Mouse (Mus musculus) stomach, embryonic 14.5 days (tissue): Measurements from ENCODE around the gene Tssk2. TPM values are rescaled to one million over a fixed set of nuclear protein-coding genes. Genes with fewer than 3 reads are reported as not detected.

Experiments used
- ATAC-seq: fragments of 200-750 bp; cut with Nextera tagmentation; 2 replicates; pipeline ENCODE4 v1.8.0; 2017; ENCODE audit warnings: low read depth, moderate TSS enrichment; ENCODE audit not compliant: insufficient number of reproducible peaks, insufficient read depth, low FRiP score
- H3K27ac ChIP-seq: fragments of 300-500 bp; sonication (generic); 2 replicates; pipeline ENCODE4 v1.5.1; 2014; ENCODE audit warnings: mild to moderate bottlenecking, low read length, moderate library complexity, mixed read lengths
- H3K27me3 ChIP-seq: fragments of 300-500 bp; sonication (generic); 2 replicates; pipeline ENCODE4 v1.6.1; 2014; ENCODE audit warnings: low read length, control low read depth, mixed read lengths; ENCODE audit not compliant: control insufficient read depth, insufficient read depth
- H3K36me3 ChIP-seq: fragments of 300-500 bp; sonication (generic); 2 replicates; pipeline ENCODE4 v1.6.1; 2014; ENCODE audit warnings: mild to moderate bottlenecking, control low read depth, low read length, moderate library complexity, mixed read lengths; ENCODE audit not compliant: control insufficient read depth, insufficient read depth
- H3K4me1 ChIP-seq: fragments of 300-500 bp; sonication (generic); 2 replicates; pipeline ENCODE4 v1.6.1; 2014; ENCODE audit warnings: low read length, control low read depth, mixed read lengths; ENCODE audit not compliant: control insufficient read depth, insufficient read depth
- H3K4me2 ChIP-seq: fragments of 300-500 bp; sonication (generic); replicated peaks from 2 replicates; pipeline ENCODE4 v1.6.1; 2014; ENCODE audit warnings: low read depth, low read length, control low read depth
- H3K4me3 ChIP-seq: fragments of 300-500 bp; sonication (generic); 2 replicates; pipeline ENCODE4 v1.5.1; 2014; ENCODE audit warnings: low read depth, low read length, control low read depth
- H3K9ac ChIP-seq: fragments of 300-500 bp; sonication (generic); replicated peaks from 2 replicates; pipeline ENCODE4 v1.6.1; 2014; ENCODE audit warnings: low read depth, mild to moderate bottlenecking, control low read depth, low read length, moderate library complexity, mixed read lengths
- H3K9me3 ChIP-seq: fragments of 300-500 bp; sonication (generic); 2 replicates; pipeline ENCODE4 v1.6.1; 2016; ENCODE audit warnings: low read depth, low read length, control low read depth; ENCODE audit not compliant: control insufficient read depth
- WGBS: fragments of 180-500 bp; shearing (Covaris S2); extraction: QIAGEN DNeasy Blood & Tissue Kit; methylation state at CpG from one replicate; pipeline ENCODE4 v1.1.7; 2014; 5-methylcytosine and 5-hydroxymethylcytosine counted together
- polyA plus RNA-seq: library from polyadenylated mRNA; unstranded; fragments of >200 nt; fragmentation: Nextera tagmentation; extraction: Ambion mirVana; gene quantifications from 2 replicates; pipeline ENCODE4 v1.2.1, GENCODE M21; 2014

The Tssk2 gene
- polyA plus RNA-seq, 1 experiment from 2014 or later, result not detected

DNA sequence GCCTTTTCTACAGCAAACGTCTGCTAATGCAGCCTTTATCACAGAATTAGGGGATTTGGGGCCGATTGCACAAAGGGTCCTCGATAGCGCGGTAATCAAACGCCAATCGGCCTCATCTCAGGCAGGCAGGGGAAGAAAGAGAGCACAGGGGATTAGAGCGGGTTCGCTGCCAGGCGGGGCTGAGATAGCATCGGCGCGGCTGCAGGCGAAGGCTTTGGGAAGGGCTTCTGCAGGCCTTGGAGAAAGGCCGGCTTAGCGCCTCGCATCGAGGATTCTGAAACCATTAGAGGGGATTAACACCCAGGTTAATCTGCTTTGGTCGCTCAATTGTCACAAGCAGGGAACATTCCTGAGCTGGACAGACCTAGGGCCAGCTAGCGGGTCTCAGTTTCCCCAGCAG is 22.1 kb downstream of the Tssk2 start:
- Histone ChIP-seq H3K36me3 (peaks cover 7% of the 10 kb centered on the region; the same call in 1 of the 2 replicates), H3K4me2 (0 out of 2 replicates have a peak overlapping the region, but pooled peaks have one; percentile 65), H3K4me3 (no peak overlapping the region), H3K27me3 (peaks cover 16% of the 10 kb centered on the region; the same call in 1 of the 2 replicates), H3K4me1 (peaks cover 11% of the 10 kb centered on the region; the same call in 1 of the 2 replicates), H3K9ac (no peak overlapping the region), H3K9me3 (no peaks in the 10 kb centered on the region), H3K27ac (no peak overlapping the region)
- no peak for ATAC-seq
- 11% methylated on average over 20 of the region's 20 CpGs for WGBS

DNA sequence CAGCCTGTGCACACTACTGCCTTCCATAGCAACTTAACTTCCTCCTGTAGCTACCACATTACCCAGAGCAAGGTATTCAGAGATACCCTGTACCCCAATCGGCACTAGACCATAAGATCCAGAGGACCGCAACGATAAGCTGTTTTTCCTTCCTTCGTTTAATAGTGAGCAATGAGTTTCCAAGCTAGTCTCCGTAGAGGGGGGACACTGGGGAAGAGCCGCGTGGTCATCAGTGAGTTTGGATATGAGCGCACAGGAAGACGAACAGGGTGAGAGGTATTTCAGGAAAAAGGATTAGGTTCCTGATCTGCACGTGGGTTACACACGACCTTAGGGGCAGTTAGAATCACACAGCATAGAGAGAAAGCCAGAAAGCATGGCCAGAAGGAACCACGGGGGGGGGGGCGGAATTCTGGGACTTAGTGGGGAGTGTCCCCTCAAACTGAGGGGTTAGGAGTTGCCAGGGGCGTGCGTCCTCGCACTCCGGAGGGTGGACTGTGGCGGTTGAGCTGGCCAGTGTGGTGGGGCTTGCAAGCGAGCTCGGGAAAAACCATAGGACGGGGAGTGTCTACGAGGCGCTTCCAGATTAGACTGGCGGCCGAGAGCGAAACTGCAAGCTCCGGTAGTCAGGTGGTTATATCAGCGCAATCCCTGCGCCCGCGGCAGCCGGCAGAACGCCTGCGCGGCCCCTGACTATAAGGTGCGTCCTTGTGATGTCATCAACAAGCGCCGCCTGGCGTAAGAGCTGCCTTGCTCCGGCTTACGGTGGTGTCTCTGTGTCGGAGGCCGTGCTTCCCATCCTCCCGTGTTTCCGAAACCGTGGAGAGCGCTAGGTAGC is 23.1 kb downstream of the Tssk2 start:
- H3K4me3 ChIP-seq, result peak overlapping the region; percentile 77
- H3K36me3 ChIP-seq, result peaks cover 14% of the 10 kb centered on the region
- ATAC-seq, result peak; percentile 96
- peak overlapping the region; percentile 91 for H3K9ac ChIP-seq
- peak overlapping the region; percentile 95 for H3K4me2 ChIP-seq
- WGBS, result 2% methylated on average over 46 of the region's 47 CpGs
- H3K27ac ChIP-seq, result peak overlapping the region; percentile 69
- H3K9me3 ChIP-seq, result no peaks in the 10 kb centered on the region
- peaks cover 7% of the 10 kb centered on the region; the same call in 1 of the 2 replicates for H3K27me3 ChIP-seq
- peaks cover 11% of the 10 kb centered on the region; the same call in 1 of the 2 replicates for H3K4me1 ChIP-seq

DNA sequence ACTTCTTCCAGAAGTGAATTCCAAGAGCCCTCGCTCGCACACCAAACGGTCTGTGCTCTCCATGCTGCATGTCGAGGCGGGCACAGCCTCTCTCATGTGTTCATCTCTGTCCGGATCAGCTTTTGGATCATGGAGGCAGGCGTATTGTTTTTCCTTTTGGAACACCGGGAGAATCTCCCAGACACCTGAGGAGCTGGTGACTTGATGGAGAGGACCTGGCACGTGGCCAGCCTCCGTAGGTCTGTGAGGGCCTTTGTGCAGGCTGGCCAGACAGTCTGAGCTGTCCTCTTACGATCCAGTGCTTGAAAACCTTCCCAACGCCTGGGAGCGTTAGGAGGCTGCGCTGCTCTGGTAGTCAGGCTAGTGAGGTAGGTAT is 23.7 kb downstream of the Tssk2 start:
- under 1% methylated on average over 14 of the region's 14 CpGs for WGBS
- peak overlapping the region; percentile 69 for H3K27ac ChIP-seq
- no peak for ATAC-seq
- no peaks in the 10 kb centered on the region for H3K9me3 ChIP-seq
- H3K36me3 ChIP-seq, result peaks cover 14% of the 10 kb centered on the region
- H3K4me3 ChIP-seq, result peak overlapping the region; percentile 77
- H3K9ac ChIP-seq, result peak overlapping the region; percentile 91
- H3K4me2 ChIP-seq, result peak overlapping the region; percentile 95
- H3K4me1 ChIP-seq, result peaks cover 11% of the 10 kb centered on the region; the same call in 1 of the 2 replicates
- H3K27me3 ChIP-seq, result 0 out of 2 replicates have a peak, but pooled peaks cover 4% of the 10 kb centered on the region

DNA sequence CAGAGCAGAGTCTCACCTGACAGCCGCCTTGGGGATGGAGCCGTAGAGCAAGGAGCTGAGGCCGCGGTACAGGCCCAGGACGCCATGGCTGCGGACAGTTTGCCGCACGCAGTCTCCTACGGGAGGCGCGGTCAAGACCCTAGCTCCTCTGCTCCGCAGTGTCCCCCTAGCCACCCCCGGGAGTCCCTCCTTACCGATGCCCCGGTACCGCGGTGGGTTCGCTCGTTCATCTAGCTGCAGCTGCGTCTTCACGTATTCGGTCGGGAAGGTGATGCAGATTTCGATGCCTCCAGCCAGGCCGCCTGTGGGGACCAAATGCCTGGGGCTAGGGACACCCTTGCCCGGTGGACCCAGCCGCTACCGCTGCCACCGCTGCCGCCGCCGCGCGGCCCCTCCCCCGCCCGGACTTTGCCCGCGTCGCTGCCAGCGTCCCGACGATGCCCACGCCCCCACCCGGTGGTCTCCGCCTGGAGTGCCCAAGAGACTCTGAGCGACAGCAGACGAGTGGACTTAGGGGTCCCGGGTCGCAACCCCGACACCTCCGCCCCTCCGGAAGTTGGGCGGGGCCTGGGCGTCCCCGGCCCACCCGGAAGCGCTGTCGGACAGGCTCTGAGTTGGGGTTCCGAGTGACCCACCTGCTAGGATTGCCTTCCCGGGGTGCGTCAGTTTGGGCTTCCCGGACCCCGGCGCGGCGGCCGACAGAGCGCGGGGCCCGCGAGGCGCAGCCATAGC is 29.1 kb downstream of the Tssk2 start:
- H3K27me3 ChIP-seq, result no peaks in the 10 kb centered on the region
- under 1% methylated on average over 72 of the region's 72 CpGs for WGBS
- no peaks in the 10 kb centered on the region for H3K9me3 ChIP-seq
- H3K4me2 ChIP-seq, result peak overlapping the region; percentile 78
- ATAC-seq, result peak; percentile 54
- peak overlapping the region; percentile 77; the same call in 1 of the 2 replicates for H3K27ac ChIP-seq
- H3K36me3 ChIP-seq, result peaks cover 14% of the 10 kb centered on the region
- peaks cover 4% of the 10 kb centered on the region; the same call in 1 of the 2 replicates for H3K4me1 ChIP-seq
- H3K9ac ChIP-seq, result peak overlapping the region; percentile 69
- peak overlapping the region; percentile 54 for H3K4me3 ChIP-seq

DNA sequence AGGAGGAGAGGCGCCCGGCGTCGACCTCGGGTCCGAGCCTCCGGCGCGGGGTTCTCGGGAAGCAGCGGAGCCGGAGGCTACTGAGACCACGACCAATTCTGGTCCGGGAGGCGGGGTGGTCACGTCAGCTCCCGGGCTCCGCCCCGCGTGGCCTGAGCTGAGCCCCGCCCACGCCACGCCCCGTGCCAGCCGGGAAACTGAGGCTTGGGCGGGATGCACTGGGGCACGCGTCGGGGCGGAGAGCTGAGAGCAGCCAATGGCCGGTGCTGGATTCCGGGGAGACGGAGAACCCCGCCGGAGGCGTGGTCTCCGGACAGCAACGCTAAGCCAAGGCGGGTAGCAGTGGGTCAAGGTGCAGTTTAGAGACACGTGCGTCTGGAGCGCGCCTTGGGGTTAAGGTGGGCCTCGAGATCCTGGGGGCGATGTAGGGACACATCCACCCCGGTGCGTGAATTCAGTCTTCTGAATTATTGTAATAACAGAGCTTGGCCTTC is 29.7 kb downstream of the Tssk2 start, which contains the start of gene Slc25a1:
Slc25a1 (minus strand) TSS at position 133 of the 494 bp plus-strand sequence.
- under 1% methylated on average over 47 of the region's 47 CpGs for WGBS
- no peaks in the 10 kb centered on the region for H3K9me3 ChIP-seq
- H3K27ac ChIP-seq, result peak within 1 kb of the TSS; percentile 77
- peak within 1 kb of the TSS; percentile 54 for H3K4me3 ChIP-seq
- no peaks in the 10 kb centered on the region for H3K4me1 ChIP-seq
- H3K4me2 ChIP-seq, result peak within 1 kb of the TSS; percentile 78
- H3K27me3 ChIP-seq, result no peaks in the 10 kb centered on the region
- H3K36me3 ChIP-seq, result peaks cover 14% of the 10 kb centered on the region
- peak; percentile 81 for ATAC-seq
- peak within 1 kb of the TSS; percentile 69 for H3K9ac ChIP-seq

DNA sequence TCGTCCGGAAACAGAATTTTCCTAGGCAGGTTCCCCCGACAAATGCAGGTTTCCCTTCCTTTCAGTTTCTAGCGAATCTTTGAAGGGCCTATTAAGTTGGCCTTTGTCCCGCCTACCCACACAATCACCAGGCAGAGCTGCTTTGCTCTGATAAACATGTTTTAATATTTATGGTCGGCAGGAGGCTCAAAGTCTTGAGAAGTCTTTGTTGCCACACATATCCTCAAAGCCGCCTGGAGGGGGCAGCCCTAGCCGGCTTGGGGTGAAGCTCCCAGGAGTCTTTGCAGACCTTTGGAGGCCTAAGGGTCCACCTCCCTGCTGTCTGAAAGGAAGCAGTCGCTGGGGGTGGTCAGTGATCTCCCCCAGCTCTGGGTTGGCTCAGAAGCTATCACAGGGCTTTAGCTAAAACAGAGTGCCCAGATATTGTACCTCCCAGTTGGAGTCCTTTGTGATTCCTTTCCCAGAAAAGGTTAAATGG is 30.2 kb downstream of the Tssk2 start:
- H3K9me3 ChIP-seq, result no peaks in the 10 kb centered on the region
- H3K9ac ChIP-seq, result peak overlapping the region; percentile 69; the same call in 1 of the 2 replicates
- ATAC-seq, result peak; percentile 68
- peak overlapping the region; percentile 78 for H3K4me2 ChIP-seq
- peaks cover 14% of the 10 kb centered on the region for H3K36me3 ChIP-seq
- peak overlapping the region; percentile 77 for H3K27ac ChIP-seq
- peak overlapping the region; percentile 54 for H3K4me3 ChIP-seq
- WGBS, result under 1% methylated on average over 9 of the region's 9 CpGs
- H3K27me3 ChIP-seq, result no peaks in the 10 kb centered on the region
- H3K4me1 ChIP-seq, result no peaks in the 10 kb centered on the region

DNA sequence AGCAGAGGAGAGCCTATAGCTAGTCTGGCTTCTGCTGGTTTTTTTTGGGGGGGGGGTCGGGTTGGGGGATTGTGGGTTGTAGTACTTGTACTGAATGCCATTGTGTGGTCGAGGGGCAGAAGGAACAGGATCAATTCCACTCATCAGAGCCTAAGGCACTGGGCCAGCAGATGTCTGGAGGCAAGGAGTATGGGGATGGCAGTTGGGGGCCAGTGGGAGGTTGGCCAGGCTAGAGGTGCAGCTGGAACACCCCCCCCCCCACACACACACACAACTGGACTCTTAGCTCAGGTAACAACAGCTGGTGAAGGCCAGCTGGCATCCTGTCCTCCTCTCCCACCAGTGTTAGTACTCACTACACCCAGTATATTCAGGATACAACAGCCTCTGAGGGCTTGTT is 30.8 kb downstream of the Tssk2 start:
- H3K36me3 ChIP-seq, result peaks cover 14% of the 10 kb centered on the region
- ATAC-seq, result no peak
- no peaks in the 10 kb centered on the region for H3K4me1 ChIP-seq
- no peak overlapping the region for H3K4me2 ChIP-seq
- peak overlapping the region; percentile 77; the same call in 1 of the 2 replicates for H3K27ac ChIP-seq
- H3K27me3 ChIP-seq, result no peaks in the 10 kb centered on the region
- WGBS, result 12% methylated on average over 2 of the region's 2 CpGs
- H3K4me3 ChIP-seq, result no peak overlapping the region
- H3K9ac ChIP-seq, result no peak overlapping the region
- no peaks in the 10 kb centered on the region for H3K9me3 ChIP-seq

DNA sequence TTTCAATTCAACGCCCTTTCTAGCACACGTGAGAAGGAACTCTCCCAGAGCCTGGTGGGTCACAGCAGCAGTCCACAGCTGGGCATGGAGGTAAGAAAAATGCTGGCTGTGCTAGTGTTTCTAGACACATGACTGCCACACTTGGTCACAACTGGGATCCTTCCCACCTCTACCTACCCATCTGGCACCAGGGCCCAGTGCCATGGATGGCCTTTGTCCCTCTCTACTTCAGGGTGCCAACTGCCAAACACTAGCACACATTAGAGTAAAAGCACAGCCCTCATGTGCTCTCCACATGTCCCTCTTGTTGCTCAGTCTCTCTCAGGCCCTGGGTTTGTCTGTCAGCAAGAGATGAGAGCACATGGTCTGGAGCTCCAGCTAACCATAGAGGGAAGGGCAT is 31.2 kb downstream of the Tssk2 start:
- no peaks in the 10 kb centered on the region for H3K9me3 ChIP-seq
- no peak overlapping the region for H3K9ac ChIP-seq
- no peak overlapping the region for H3K27ac ChIP-seq
- H3K4me1 ChIP-seq, result no peaks in the 10 kb centered on the region
- H3K36me3 ChIP-seq, result peaks cover 14% of the 10 kb centered on the region
- H3K4me3 ChIP-seq, result no peak overlapping the region
- H3K27me3 ChIP-seq, result no peaks in the 10 kb centered on the region
- H3K4me2 ChIP-seq, result no peak overlapping the region
- WGBS, result 66% methylated on average over 2 of the region's 2 CpGs
- no peak for ATAC-seq
